Mouse (Mus musculus) embryonic fibroblast, embryonic 13.5 days (primary cell): ENCODE measurements around the gene Dnajc19. TPM values are rescaled to one million over a fixed set of nuclear protein-coding genes. Genes with fewer than 3 reads are reported as not detected.
"Not testable (repeated sequence)": the region's sequence is repeated elsewhere in the genome, so short reads cannot be mapped to it uniquely, and the experiment has no call there.

Experiments used
- H3K27ac ChIP-seq: 2 replicates; pipeline ENCODE4 v1.5.1; 2012; ENCODE audit warnings: low read length, control low read depth, inconsistent platforms; ENCODE audit not compliant: insufficient read depth
- H3K4me1 ChIP-seq: 2 replicates; pipeline ENCODE4 v1.6.1; 2011; ENCODE audit warnings: low read length; ENCODE audit not compliant: control insufficient read depth, insufficient read depth
- H3K4me3 ChIP-seq: 2 replicates; pipeline ENCODE4 v1.5.1; 2011; ENCODE audit warnings: mild to moderate bottlenecking, control low read depth, low read length; ENCODE audit not compliant: insufficient read depth
- CTCF ChIP-seq: IDR thresholded peaks from 2 replicates; pipeline ENCODE4 v1.5.1; 2011; ENCODE audit warnings: mild to moderate bottlenecking, control low read depth, low read length, moderate library complexity, borderline replicate concordance; ENCODE audit not compliant: insufficient read depth
- POLR2A ChIP-seq: IDR thresholded peaks from 2 replicates; pipeline ENCODE4 v1.6.1; 2011; ENCODE audit warnings: low read depth, mild to moderate bottlenecking, control low read depth, low read length, moderate library complexity
- polyA plus RNA-seq: library from polyadenylated mRNA; stranded (reverse); fragments of >200 nt; gene quantifications from 2 replicates; pipeline ENCODE4 v1.2.4, GENCODE M21; 2011; ENCODE audit warnings: low read depth; ENCODE audit not compliant: missing spikeins, insufficient read length

Dnajc19 gene
- polyA plus RNA-seq, 1 experiment, result 53.3 TPM

GRCm38 (mm10) chr3:34083655-34084054 is 2.5 kb upstream of the Dnajc19 start:
- no peak overlapping the region for H3K4me3 ChIP-seq
- no peak overlapping the region for H3K27ac ChIP-seq
- peaks cover 7% of the 10 kb centered on the region for H3K4me1 ChIP-seq
- TF ChIP-seq CTCF, result no peak
- no peak for TF ChIP-seq POLR2A

- H3K4me3 ChIP-seq, result no peak overlapping the region
- no peak overlapping the region for H3K27ac ChIP-seq
- TF ChIP-seq POLR2A (no peak), CTCF (no peak)
- H3K4me1 ChIP-seq, result peaks cover 7% of the 10 kb centered on the region
These were observed 808 bp upstream of the Dnajc19 start for GRCm38 (mm10) chr3:34081929-34082328.

- peaks cover 7% of the 10 kb centered on the region for H3K4me1 ChIP-seq
- H3K27ac ChIP-seq, result no peak overlapping the region
- TF ChIP-seq CTCF (no peak), POLR2A (no peak)
- no peak overlapping the region for H3K4me3 ChIP-seq
These were observed 4.9 kb downstream of the Dnajc19 start for GRCm38 (mm10) chr3:34076058-34076759.

DNA sequence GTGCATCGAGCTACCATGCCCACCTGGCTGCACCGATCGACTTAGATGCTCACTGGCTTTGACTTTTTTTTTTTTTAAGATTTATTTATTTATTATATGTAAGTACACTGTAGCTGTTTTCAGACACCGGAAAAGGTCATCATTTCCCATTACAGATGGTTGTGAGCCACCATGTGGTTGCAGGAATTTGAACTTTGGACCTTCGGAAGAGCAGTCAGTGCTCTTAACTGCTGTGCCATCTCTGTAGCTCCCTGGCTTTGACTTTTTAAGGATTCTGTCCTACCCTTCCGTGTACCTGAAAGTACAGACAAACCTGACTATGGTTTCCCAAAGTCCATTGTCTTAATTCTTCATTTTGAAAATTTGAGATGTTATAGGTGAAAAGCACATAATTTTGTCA is 8.4 kb downstream of the Dnajc19 start:
- Histone ChIP-seq H3K4me3 (no peak overlapping the region), H3K27ac (no peak overlapping the region), H3K4me1 (no peaks in the 10 kb centered on the region)
- no peak for TF ChIP-seq POLR2A
- TF ChIP-seq CTCF, result no peak

DNA sequence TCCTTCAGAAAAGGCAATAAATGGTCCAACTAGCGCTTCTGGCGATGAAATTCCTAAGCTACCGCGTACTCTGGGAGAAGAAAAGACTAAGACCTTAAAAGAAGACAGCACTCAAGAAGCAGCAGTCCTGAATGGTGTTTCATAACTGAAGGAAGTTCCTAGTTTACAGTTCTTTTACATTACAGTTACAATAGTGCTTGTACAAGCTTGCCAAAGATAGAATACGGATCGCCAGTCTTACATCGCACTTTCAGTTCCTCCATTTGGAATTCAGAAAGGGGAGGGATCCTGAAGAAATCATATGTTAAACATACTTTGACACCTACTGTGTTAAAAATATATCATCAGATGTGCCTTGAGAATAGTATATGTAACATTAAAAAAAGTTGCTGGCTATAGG is 12.2 kb downstream of the Dnajc19 start:
- not testable (repeated sequence) for H3K4me1 ChIP-seq, H3K4me3 ChIP-seq, H3K27ac ChIP-seq

DNA sequence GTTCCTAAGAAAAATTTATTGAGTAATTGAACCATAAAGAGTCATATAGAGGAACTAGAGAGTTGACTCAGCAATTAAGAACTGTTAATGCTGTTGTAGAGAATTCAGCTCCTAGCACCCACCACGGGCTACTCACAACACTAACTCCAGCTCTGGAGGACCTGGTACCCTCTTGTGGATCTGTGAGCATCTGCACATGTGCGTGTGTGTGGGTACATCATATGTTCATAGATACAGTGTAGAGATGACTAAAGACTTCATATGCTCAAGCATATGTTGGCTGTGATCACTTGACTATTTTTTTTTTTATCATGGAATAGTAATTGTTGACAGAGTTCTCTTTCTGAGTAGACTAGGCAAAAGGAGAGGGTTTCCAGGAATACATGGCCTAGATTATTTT is 18.8 kb downstream of the Dnajc19 start:
- Histone ChIP-seq H3K27ac (no peak overlapping the region), H3K4me1 (no peaks in the 10 kb centered on the region), H3K4me3 (no peak overlapping the region)
- no peak for TF ChIP-seq CTCF
- TF ChIP-seq POLR2A, result no peak

DNA sequence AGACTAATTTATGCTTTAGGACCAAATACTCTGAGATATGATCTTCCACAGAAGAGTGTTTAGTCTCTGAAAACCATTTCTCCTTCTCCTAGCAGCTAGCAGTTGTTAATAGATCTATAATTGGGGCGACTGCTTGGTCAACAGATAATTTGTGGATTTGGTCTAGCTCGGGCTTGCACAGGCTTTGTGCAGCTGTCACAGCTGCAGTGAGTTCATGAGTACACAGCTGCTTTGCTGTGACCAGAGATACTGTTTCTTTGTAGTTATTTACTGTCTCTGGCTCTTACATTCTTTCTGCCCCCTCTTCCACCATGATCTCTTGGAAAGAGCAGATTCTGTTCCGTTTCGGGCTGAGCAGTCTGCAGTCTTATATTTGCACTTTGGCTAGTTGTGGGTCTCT is 39.1 kb downstream of the Dnajc19 start:
- no peak for TF ChIP-seq POLR2A
- no peak for TF ChIP-seq CTCF
- Histone ChIP-seq H3K27ac (no peak overlapping the region), H3K4me3 (no peak overlapping the region), H3K4me1 (no peaks in the 10 kb centered on the region)

- Histone ChIP-seq H3K4me3 (no peak overlapping the region), H3K4me1 (no peaks in the 10 kb centered on the region; the same call in 1 of the 2 replicates), H3K27ac (no peak overlapping the region)
- no peak for TF ChIP-seq POLR2A
- TF ChIP-seq CTCF, result no peak
These were observed 45.4 kb downstream of the Dnajc19 start for GRCm38 (mm10) chr3:34035706-34036105.

DNA sequence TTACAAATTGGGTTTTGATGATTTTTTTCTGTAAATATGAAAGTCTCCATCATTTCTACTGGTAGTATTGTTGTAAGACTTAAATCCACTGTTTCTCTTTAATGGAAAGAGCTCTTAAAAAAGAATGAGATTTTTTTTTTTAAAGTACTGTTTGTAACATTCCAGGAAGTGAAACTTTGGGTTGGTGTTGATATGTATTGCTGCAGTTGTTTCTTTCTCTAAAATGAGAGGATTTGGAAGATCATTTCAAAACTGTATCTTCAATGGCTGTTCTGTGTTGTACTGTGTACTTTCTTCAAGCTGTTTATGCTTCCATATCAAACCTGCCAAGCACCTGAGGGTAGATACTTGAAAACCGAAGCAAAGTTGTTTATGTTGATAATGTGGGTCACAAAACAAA is 46.3 kb downstream of the Dnajc19 start:
- H3K27ac ChIP-seq, result no peak overlapping the region
- H3K4me1 ChIP-seq, result no peaks in the 10 kb centered on the region; the same call in 1 of the 2 replicates
- H3K4me3 ChIP-seq, result no peak overlapping the region
- no peak for TF ChIP-seq CTCF
- TF ChIP-seq POLR2A, result no peak

GRCm38 (mm10) chr3:34033720-34034364 is 47.3 kb downstream of the Dnajc19 start:
- TF ChIP-seq POLR2A, result no peak
- no peak for TF ChIP-seq CTCF
- Histone ChIP-seq H3K27ac (no peak overlapping the region), H3K4me1 (no peaks in the 10 kb centered on the region; the same call in 1 of the 2 replicates), H3K4me3 (no peak overlapping the region)

DNA sequence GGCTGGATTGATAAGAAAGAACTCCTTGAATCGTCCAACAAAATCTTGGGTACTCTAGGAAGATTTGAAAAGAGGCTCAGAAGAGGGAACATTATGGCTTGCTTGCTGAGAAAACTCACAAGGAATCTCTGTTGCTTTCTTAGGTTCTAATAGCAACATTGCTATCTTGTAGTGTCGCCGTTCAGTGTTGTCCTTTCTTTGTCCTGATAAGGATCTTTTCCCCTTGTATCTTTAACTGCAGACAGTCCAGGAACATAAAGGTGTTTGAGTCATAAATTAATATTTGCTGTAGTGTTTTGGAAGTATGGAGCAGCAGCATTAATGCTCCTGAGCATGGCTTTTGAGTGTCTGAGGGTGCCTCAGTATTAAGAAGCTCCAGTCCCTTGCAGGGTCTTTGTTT is 50.5 kb downstream of the Dnajc19 start:
- Histone ChIP-seq H3K4me3 (no peak overlapping the region), H3K4me1 (no peaks in the 10 kb centered on the region), H3K27ac (no peak overlapping the region)
- TF ChIP-seq POLR2A, result no peak
- TF ChIP-seq CTCF, result no peak
